Mouse (Mus musculus): ENCODE data around the gene Sprn. TPM values are rescaled to one million over a fixed set of nuclear protein-coding genes. Genes with fewer than 3 reads are reported as not detected.

Sprn gene
- polyA plus RNA-seq, 1 experiment: 0.16 TPM

DNA sequence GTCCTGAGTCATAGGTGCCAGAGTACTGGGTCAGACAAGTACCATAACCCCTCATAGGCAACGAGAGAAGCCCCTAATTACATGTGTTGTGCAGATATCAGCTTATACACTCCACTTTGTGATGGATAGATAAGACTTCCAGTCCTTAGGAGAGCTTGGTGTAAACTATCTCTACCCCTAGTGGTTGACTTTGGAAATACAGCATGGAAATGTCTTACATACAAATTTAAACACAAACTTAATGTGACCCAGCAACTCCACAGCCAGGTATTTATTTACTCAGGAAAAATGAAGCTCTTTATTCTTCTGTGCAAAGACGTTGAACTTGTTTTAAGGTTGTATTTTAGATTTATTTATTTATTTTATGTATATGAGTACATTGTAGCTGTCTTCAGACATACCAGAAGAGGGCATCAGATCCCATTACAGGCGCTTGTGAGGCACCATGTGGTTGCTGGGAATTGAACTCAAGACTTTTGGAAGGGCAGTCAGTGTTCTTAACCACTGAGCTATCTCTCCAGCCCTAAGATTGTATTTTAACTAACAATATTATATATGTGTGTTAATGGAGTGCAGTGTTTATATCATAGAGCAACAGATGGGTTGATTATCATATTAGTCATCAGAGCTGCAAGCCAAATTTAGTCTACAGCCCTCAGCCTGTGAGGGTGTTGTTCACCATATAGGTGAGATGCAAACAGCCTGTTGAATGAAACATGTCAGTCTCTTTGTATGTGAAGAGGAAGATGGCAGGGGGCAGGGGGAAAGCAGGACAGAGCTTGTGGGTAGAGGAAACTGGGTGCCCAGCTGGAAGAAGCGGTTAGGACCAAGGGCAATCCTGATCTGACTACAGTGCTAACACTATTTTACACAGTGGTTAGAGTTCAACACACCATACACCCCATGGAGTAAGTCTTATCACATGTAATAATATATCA, 34.0 kb upstream of the Sprn start:
- DNase-seq: no peak
- no peaks in the 10 kb centered on the region for H3K36me3 ChIP-seq (ENCODE audit: control insufficient read depth, insufficient read depth, low read length)
- 64% methylated on average over 4 of the region's 4 CpGs for WGBS
- TF ChIP-seq POLR2A (IDR thresholded peaks at IDR 0.05; ENCODE audit: low read depth, low read length): no peak
- TF ChIP-seq CTCF (conservative IDR thresholded peaks at IDR 0.05; ENCODE audit: insufficient read depth, insufficient read length, low read depth, low read length): no peak
- H3K4me1 ChIP-seq (ENCODE audit: control insufficient read depth, insufficient read depth, low read length): no peaks in the 10 kb centered on the region; the same call in 1 of the 2 replicates
- no peak overlapping the region for H3K4me3 ChIP-seq (ENCODE audit: insufficient read depth, low read depth, low read length)
- no peak overlapping the region for H3K27ac ChIP-seq (ENCODE audit: insufficient read depth, low read depth, low read length)
- H3K27me3 ChIP-seq (replicated peaks; ENCODE audit: control insufficient read depth, insufficient read depth, low read length): no peaks in the 10 kb centered on the region

DNA sequence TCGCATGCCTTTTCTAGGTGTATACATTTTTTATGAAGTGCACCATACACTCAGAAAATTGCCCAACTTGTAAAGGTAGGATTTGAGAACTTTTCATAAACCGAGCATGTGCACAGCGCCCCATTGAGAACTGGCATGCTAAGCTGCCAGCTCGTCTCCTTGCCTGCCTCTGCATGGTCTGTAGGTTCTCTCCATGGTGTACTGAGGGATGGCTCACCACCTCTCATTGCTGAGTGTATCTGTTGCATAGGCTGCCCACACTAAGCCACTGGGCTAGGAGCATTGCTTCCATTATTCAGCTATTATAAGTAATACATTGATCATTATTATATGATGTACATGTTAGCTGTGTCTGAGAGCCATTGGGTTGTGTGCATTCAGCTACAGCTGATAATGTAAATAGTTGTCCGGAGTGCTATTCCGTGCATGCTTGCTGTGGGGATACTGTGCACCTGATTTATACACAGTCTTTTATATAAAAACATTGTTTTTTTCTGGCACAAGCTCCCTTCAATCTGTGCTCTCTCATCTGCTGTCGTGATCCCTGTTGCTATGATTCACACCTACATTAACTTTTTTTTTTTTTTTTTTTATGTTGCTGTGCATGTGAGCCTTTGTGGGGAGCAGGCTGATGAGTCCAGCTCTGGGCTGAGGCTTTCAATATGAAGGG, 33.2 kb upstream of the Sprn start:
- WGBS: 82% methylated on average over 7 of the region's 7 CpGs
- Histone ChIP-seq H3K27ac (ENCODE audit: insufficient read depth, low read depth, low read length) (no peak overlapping the region), H3K4me1 (ENCODE audit: control insufficient read depth, insufficient read depth, low read length) (no peaks in the 10 kb centered on the region; the same call in 1 of the 2 replicates), H3K36me3 (ENCODE audit: control insufficient read depth, insufficient read depth, low read length) (no peaks in the 10 kb centered on the region), H3K4me3 (ENCODE audit: insufficient read depth, low read depth, low read length) (no peak overlapping the region), H3K27me3 (replicated peaks; ENCODE audit: control insufficient read depth, insufficient read depth, low read length) (no peaks in the 10 kb centered on the region)
- DNase-seq: no peak
- TF ChIP-seq POLR2A (IDR thresholded peaks at IDR 0.05; ENCODE audit: low read depth, low read length): no peak
- TF ChIP-seq CTCF (conservative IDR thresholded peaks at IDR 0.05; ENCODE audit: insufficient read depth, insufficient read length, low read depth, low read length): no peak

DNA sequence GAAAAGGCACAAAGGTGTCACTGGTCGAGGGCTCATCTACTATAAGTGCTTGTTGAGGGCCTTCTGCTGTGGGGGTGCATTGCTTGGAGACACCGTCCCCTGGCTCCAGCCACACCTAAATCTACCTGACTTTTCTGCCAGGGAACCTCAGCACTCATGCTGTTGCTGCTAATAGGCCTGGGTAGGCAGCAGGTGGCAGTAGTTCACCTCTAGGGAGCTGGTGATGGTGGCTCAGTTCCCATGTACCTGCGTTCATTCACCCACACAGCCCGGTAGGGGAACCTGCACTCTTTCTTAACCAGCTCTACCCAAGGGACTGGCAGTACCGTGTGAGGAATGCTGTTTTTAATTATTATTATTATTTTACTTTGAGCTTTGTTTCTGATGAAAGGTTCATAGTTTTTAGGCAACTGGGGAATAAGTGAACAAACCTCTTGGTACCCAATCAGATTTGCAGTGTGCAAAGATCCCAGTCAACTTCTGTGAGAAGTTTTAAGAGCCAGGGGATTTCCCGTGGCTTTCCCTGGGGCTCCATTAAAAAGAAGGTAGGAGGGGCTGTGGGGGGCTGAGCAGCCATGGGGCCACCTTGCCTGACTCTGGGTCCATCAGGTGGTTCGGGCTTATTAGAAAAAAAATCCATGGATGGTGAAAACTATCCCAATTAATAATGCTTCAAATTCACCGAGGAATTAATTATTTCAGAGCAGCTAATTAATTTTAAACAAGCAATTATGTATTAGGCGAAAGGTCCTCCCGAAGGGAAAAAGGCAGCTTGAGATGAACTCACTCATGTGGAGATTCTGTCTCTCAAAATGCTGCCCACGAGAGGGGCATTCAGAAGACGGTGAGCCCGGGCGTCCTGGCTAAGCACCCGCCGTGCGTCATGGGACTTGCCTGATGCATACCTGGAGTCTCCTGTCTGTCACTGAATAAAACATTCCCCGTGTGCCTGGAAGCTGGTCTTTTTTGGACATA, 32.3 kb upstream of the Sprn start:
- peak; percentile 91 for TF ChIP-seq CTCF (conservative IDR thresholded peaks at IDR 0.05; ENCODE audit: insufficient read depth, insufficient read length, low read depth, low read length)
- TF ChIP-seq POLR2A (IDR thresholded peaks at IDR 0.05; ENCODE audit: low read depth, low read length): no peak
- peak; percentile 87 for DNase-seq
- Histone ChIP-seq H3K4me3 (ENCODE audit: insufficient read depth, low read depth, low read length) (no peak overlapping the region), H3K27ac (ENCODE audit: insufficient read depth, low read depth, low read length) (no peak overlapping the region; the same call in 1 of the 2 replicates), H3K36me3 (ENCODE audit: control insufficient read depth, insufficient read depth, low read length) (no peaks in the 10 kb centered on the region), H3K27me3 (replicated peaks; ENCODE audit: control insufficient read depth, insufficient read depth, low read length) (no peaks in the 10 kb centered on the region), H3K4me1 (ENCODE audit: control insufficient read depth, insufficient read depth, low read length) (no peaks in the 10 kb centered on the region; the same call in 1 of the 2 replicates)
- WGBS: 48% methylated on average over 18 of the region's 18 CpGs

DNA sequence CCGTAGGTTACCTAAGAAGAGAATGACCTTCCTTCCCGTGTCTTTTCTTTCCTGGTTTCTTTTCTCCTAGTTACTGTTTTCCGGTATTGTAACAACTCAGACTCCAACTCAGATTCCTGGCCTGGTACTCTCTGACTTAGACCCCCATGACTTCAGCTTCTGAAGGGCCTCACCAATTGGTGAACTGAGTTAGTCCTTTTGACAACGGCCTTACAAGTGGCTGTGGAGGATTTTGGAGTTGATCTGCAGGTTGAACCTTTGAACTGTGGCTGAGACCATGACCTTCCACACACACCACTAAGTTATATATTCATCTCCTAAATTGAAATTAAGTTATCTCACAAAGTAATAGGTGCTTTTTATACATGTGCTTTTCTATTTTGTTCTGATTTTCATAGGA, 29.5 kb upstream of the Sprn start:
- no peaks in the 10 kb centered on the region; the same call in 1 of the 2 replicates for H3K4me1 ChIP-seq (ENCODE audit: control insufficient read depth, insufficient read depth, low read length)
- WGBS: 72% methylated on average over 4 of the region's 4 CpGs

DNA sequence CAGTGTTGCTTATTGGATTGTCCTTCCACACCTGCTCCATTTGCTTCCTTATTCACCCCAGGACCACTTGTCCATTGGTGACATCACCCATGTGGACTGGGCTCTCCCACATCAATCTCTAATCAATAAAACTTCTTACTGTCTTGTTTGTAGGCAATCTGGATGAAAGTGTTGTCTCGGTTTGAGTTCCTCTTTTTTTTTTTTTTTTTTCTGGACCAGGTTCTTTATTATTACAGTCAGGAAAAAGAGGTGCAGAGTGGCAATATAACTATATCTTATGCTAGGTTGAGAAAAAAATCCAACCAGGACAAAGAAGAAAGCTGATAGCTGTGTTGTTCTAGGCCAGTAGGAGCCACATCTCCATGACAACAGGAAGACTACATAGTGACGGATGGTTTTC, 26.0 kb upstream of the Sprn start:
- Histone ChIP-seq H3K4me1 (ENCODE audit: control insufficient read depth, insufficient read depth, low read length) (no peaks in the 10 kb centered on the region; the same call in 1 of the 2 replicates), H3K27ac (ENCODE audit: insufficient read depth, low read depth, low read length) (no peak overlapping the region), H3K36me3 (ENCODE audit: control insufficient read depth, insufficient read depth, low read length) (no peaks in the 10 kb centered on the region), H3K4me3 (ENCODE audit: insufficient read depth, low read depth, low read length) (no peak overlapping the region), H3K27me3 (replicated peaks; ENCODE audit: control insufficient read depth, insufficient read depth, low read length) (no peaks in the 10 kb centered on the region)
- TF ChIP-seq POLR2A (IDR thresholded peaks at IDR 0.05; ENCODE audit: low read depth, low read length) (no peak), CTCF (conservative IDR thresholded peaks at IDR 0.05; ENCODE audit: insufficient read depth, insufficient read length, low read depth, low read length) (no peak)
- DNase-seq: no peak
- WGBS: 78% methylated on average over 2 of the region's 2 CpGs

More for the DNA sequence above, 29.5 kb upstream of the Sprn start:
- Histone ChIP-seq H3K4me3 (ENCODE audit: insufficient read depth, low read depth, low read length) (no peak overlapping the region), H3K27ac (ENCODE audit: insufficient read depth, low read depth, low read length) (no peak overlapping the region), H3K27me3 (replicated peaks; ENCODE audit: control insufficient read depth, insufficient read depth, low read length) (no peaks in the 10 kb centered on the region), H3K36me3 (ENCODE audit: control insufficient read depth, insufficient read depth, low read length) (no peaks in the 10 kb centered on the region)
- no peak for TF ChIP-seq POLR2A (IDR thresholded peaks at IDR 0.05; ENCODE audit: low read depth, low read length)
- peak; percentile 56 for DNase-seq

DNA sequence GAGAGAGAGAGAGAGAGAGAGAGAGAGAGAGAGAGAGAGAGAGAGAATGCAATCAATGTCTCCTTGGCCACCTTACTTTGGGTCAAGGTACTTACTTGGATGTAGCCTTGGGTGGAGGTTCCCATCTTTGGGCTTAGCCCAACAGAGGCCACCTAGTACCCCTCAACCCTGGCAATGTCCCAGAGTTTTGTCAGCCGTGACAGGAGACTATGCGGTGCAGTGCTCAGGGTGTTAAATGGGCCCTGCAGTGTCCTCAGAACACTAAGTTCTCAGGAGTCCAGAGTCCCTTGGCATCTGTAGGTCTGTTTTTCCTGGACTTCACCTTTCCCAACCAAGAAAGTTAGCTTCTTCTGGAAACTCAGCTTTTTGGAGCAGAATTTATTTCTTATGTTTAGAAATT, 24.5 kb upstream of the Sprn start:
- no peak for TF ChIP-seq CTCF (conservative IDR thresholded peaks at IDR 0.05; ENCODE audit: insufficient read depth, insufficient read length, low read depth, low read length)
- no peak for TF ChIP-seq POLR2A (IDR thresholded peaks at IDR 0.05; ENCODE audit: low read depth, low read length)
- Histone ChIP-seq H3K27ac (ENCODE audit: insufficient read depth, low read depth, low read length) (no peak overlapping the region), H3K27me3 (replicated peaks; ENCODE audit: control insufficient read depth, insufficient read depth, low read length) (no peaks in the 10 kb centered on the region), H3K4me3 (ENCODE audit: insufficient read depth, low read depth, low read length) (no peak overlapping the region), H3K36me3 (ENCODE audit: control insufficient read depth, insufficient read depth, low read length) (no peaks in the 10 kb centered on the region), H3K4me1 (ENCODE audit: control insufficient read depth, insufficient read depth, low read length) (no peaks in the 10 kb centered on the region; the same call in 1 of the 2 replicates)
- 35% methylated on average over 2 of the region's 2 CpGs for WGBS
- peak; percentile 94 for DNase-seq

All from kidney, adult 2 months (tissue).